Mouse (Mus musculus): ENCODE data around the gene Jmjd8.

DNA sequence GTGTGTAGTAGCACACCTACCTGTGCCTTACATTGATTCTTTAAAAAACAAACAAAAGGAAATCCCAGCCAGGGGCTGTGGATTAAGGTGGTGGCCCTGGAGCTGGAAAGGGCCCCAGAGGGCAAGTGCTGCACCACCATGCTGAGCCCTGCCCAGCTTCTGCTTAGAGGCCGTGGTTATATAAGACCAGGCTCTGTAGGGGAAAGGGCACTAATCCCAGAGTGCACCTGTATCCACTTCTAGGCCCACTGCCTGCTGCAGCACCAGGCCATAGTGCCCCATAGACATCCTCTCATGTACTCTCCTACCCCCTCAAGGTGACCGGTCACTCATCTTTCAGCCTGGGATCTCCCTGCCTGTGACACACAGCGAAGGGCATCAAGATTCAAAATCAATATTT lies 37.5 kb downstream of the Jmjd8 start:
- no peak for TF ChIP-seq POLR2A (IDR thresholded peaks at IDR 0.05; ENCODE audit: extremely low read depth, insufficient read depth, low read length)
- TF ChIP-seq CTCF (IDR thresholded peaks at IDR 0.05; ENCODE audit: low read depth, low read length), result no peak
